Mouse (Mus musculus) liver, embryonic 14 days (tissue): ENCODE measurements around the gene Ncbp2. TPM values are rescaled to one million over a fixed set of nuclear protein-coding genes. Genes with fewer than 3 reads are reported as not detected.

Source experiments
- polyA plus RNA-seq: library from polyadenylated mRNA; depleted of rRNA; stranded (reverse); fragments of >200 nt; gene quantifications from 2 replicates; pipeline ENCODE4 v1.2.3, GENCODE M21; 2012; rRNA removed

Gene Ncbp2
- polyA plus RNA-seq, result 25.9 and 27.6 TPM in 2 replicates

GRCm38 (mm10) chr16:31948345-31948774 lies at the start of gene Ncbp2, which contains the start of gene 0610012G03Rik:
Ncbp2 (plus strand) TSS chr16:31948513.
0610012G03Rik (minus strand) TSS chr16:31948494.

GRCm38 (mm10) chr16:31933751-31934549 lies 14.4 kb upstream of the Ncbp2 start, which contains the start of gene Pigz:
Pigz (plus strand) TSS chr16:31933851.

GRCm38 (mm10) chr16:32002509-32003477 lies 54.5 kb downstream of the Ncbp2 start, which contains the start of gene Senp5:
Senp5 (minus strand) TSS chr16:32003287.

Other genes with a start within 250 kb of the Ncbp2 start
- gene Meltf, start 69.7 kb upstream of the Ncbp2 start, polyA plus RNA-seq, result 0.03 and 0.08 TPM in 2 replicates
- gene Pigz, start 14.7 kb upstream of the Ncbp2 start, polyA plus RNA-seq, result 0.08 and 0.15 TPM in 2 replicates
- gene 0610012G03Rik, start within 50 bp of the Ncbp2 start, polyA plus RNA-seq, result 18.6 and 18.8 TPM in 2 replicates
- 4.5 and 5.6 TPM in 2 replicates for gene Senp5, start 54.8 kb downstream of the Ncbp2 start, polyA plus RNA-seq
- gene Pak2, start 130.8 kb downstream of the Ncbp2 start, polyA plus RNA-seq, result 6.7 and 8.3 TPM in 2 replicates
- 13.0 and 14.9 TPM in 2 replicates for gene Pigx, start 151.2 kb downstream of the Ncbp2 start, polyA plus RNA-seq
- gene Cep19, start 151.3 kb downstream of the Ncbp2 start, polyA plus RNA-seq, result 2.6 and 2.7 TPM in 2 replicates
- 9.5 and 13.9 TPM in 2 replicates for gene Nrros, start 217.1 kb downstream of the Ncbp2 start, polyA plus RNA-seq
- gene Bex6, start 231.3 kb downstream of the Ncbp2 start, polyA plus RNA-seq, result 0.89 and 1.1 TPM in 2 replicates